Mouse (Mus musculus): ENCODE data around the gene 1700018F24Rik.
"Not testable (repeated sequence)": the region's sequence is repeated elsewhere in the genome, so short reads cannot be mapped to it uniquely, and the experiment has no call there.

1700018F24Rik gene

GRCm38 (mm10) chr5:145081866-145082613, 39.2 kb downstream of the 1700018F24Rik start:
- DNase-seq (ENCODE audit: low read depth in 2 of 2, low spot score in 2 of 2): no peak

GRCm38 (mm10) chr5:145083201-145083600, 40.4 kb downstream of the 1700018F24Rik start:
- DNase-seq (ENCODE audit: low read depth in 2 of 2, low spot score in 2 of 2): not testable (repeated sequence)

GRCm38 (mm10) chr5:145083632-145084451, 41.1 kb downstream of the 1700018F24Rik start, which contains the start of the genes Arpc1a and Kpna7:
TSS of gene Arpc1a (plus strand) at chr5:145083830.
TSS of gene Kpna7 (minus strand) at chr5:145084030.
- peak; percentile 83 to 87 for DNase-seq (ENCODE audit: low read depth in 2 of 2, low spot score in 2 of 2)

- no peak for DNase-seq (ENCODE audit: low read depth in 2 of 2, low spot score in 2 of 2)
Observed at GRCm38 (mm10) chr5:145084822-145085221, 42.0 kb downstream of the 1700018F24Rik start.

GRCm38 (mm10) chr5:145088186-145088585, 45.4 kb downstream of the 1700018F24Rik start:
- no peak for DNase-seq (ENCODE audit: low read depth in 2 of 2, low spot score in 2 of 2)

- DNase-seq (ENCODE audit: low read depth in 2 of 2, low spot score in 2 of 2): no peak
Observed at GRCm38 (mm10) chr5:145089878-145090277, 47.1 kb downstream of the 1700018F24Rik start.

All from CD8-positive naive resting alpha-beta T cell, adult 2 months (primary cell).